Mouse (Mus musculus): ENCODE data around the gene Zbtb5. TPM values are rescaled to one million over a fixed set of nuclear protein-coding genes. Genes with fewer than 3 reads are reported as not detected.

Zbtb5 gene
- polyA plus RNA-seq, 1 experiment from 2014 or later: 22.9 TPM

Other genes with a start within 250 kb of the Zbtb5 start
- gene Grhpr, start 31.0 kb downstream of the Zbtb5 start, polyA plus RNA-seq (2015; fragmentation: Nextera tagmentation; extraction: Ambion mirVana): 55.1 and 59.0 TPM in 2 replicates
- 31.5 and 33.8 TPM in 2 replicates for gene Polr1e, start 6.2 kb upstream of the Zbtb5 start, polyA plus RNA-seq (2015; fragmentation: Nextera tagmentation; extraction: Ambion mirVana)
- gene Fbxo10, start 72.2 kb upstream of the Zbtb5 start, polyA plus RNA-seq (2015; fragmentation: Nextera tagmentation; extraction: Ambion mirVana): 20.0 and 20.5 TPM in 2 replicates
- 192 and 221 TPM in 2 replicates for gene Tomm5, start 95.7 kb upstream of the Zbtb5 start, polyA plus RNA-seq (2015; fragmentation: Nextera tagmentation; extraction: Ambion mirVana)
- gene Frmpd1, start 172.5 kb upstream of the Zbtb5 start, polyA plus RNA-seq (2015; fragmentation: Nextera tagmentation; extraction: Ambion mirVana): 4.1 and 4.5 TPM in 2 replicates